Mouse (Mus musculus): ENCODE data around the gene Hoxa13. TPM values are rescaled to one million over a fixed set of nuclear protein-coding genes. Genes with fewer than 3 reads are reported as not detected.

Hoxa13 gene
- total RNA-seq, 2 experiments from 2014 or later: not detected

DNA sequence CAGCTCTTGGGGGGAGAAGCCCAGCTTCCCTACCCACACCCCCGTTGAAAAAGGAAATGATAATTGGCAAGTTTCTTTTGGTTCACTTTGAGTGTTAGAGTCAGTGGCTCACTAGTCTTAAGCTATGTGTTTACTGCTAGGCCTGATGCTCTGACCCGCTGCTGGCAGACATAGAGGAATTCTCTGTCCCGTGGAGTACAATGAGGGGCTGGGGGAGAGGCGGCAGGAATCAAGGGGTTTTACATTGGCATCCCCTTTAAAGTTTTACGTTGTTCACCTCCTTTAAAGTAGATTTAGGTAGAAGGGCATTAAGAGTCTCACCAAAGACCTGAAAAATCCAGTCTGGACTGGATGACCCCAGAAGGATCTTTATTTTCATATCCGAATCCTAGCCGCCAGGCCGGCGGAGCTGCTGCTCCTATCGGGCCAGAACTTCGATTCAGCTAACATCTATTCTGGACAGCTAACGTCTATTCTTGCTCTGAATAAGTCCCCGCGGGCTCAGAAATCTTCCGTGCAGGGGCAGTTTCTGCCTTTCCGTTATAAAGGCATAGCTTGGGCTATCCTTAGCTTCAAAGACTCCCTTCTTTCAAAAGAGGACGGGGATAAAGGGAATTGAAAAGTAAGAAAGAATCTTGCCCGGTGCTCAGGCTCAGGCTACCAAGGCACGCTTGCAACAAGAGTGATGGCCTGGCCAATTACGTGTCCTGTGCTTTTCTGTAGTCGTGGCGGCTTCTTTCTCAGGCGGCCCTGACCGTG is 8.5 kb downstream of the Hoxa13 start:
- no peak for ATAC-seq (replicated peaks; ENCODE audit: poor library complexity, severe bottlenecking)

DNA sequence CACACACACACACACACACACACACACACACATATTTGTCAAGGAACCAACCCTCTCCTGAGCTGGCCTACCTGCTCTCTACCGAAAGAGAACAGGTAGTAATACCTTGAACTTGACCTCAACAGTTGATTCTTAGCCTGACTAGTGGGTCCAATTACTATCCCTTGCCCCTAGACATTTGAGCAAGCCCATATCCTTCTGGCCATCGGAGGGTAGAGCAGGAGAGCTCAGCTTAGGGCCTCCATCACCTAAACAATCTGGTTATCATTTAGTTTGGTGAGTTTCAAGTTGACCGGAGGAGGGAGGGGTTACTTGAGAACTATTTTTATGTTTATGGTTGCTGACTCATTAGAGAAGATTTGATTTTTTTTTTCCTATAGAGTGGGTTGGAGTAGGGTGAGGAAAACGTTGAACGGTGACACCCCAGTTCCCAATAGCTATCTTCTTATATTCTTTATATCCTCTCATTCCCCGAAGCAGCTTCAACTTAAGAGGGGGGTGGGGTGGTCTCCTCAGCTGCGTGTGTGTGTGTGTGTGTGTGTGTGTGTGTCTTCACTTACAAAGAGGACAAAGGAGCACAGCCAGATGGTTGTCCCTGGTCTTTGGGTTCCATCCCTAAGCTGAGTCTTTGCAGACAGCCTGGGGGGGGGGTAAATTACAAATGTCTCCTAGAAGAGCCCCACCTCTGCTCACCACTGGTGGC is 9.4 kb downstream of the Hoxa13 start:
- ATAC-seq (replicated peaks; ENCODE audit: poor library complexity, severe bottlenecking): no peak

DNA sequence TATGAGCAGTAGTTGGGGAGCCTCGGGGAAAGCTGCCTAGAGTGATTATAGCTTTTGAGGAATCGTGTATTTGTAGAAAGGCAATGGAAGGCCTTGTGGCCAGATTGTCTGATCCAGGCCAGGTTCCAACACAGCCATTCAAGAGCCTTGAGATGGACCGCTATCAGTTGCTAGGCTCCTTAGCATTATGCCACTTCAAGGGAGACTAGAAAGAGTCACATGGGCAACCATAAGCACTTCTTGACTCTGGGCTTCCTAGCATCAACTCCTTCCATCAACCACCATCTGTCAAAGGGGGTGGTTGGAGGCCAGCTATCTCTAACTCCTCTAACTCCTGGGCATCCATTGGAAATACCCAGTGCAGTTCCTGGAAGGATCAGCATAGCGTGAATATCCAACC is 10.9 kb downstream of the Hoxa13 start:
- no peak for ATAC-seq (replicated peaks; ENCODE audit: poor library complexity, severe bottlenecking)

DNA sequence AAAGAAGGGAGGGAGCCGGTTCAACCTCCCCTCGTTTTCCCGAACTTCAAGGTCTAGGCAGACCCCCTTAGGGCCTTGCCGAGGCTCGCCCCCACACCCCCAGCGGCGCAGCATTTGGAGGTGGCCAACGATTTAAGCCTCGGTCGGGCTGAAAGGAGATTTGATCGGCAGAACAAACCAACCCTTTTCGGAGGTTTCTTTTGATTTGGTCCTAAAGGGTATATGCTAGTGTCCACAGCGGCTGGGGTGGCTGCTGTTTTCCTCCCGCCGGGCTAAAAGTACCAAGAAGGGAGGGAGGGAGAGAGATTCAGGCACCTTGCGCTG is 11.3 kb downstream of the Hoxa13 start:
- ATAC-seq (replicated peaks; ENCODE audit: poor library complexity, severe bottlenecking): no peak

DNA sequence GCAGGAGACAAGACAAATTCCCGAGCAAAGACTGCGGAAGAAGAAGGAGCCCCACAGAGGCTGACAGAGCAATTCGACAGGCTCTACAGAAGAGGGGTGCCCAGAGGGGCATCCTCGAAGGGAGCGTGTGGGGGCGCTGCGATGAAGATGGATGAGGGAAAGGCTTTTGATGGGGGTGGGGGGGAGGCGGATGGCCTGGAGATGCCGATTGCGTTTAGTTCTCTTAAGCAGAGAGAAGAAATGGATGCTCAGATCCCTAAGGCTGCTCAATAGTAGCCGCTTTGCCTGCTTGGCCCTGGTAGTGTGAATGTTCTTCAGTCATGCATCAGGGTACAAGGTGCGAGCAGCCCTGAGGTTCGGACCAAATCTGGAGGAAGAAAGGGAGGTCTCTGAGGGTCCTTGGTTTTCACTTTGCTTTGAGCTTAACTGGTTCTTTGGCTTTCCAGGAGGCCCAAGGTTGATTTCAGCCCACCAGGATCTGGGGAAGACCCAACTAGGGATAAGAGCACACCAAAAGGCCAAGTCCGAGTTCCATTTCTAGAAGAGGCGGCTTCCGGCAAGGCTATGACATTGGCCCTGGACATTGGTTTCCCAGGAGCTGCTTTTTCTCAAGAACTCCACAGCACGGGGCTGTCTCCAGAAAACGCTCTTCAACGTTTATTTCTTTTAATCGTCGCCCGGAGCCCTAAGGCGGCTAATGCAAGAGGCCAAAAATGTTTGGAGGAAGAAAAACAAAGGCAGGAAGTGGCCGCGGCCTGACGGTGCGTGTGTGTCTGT is 11.9 kb downstream of the Hoxa13 start:
- ATAC-seq (replicated peaks; ENCODE audit: poor library complexity, severe bottlenecking): no peak

DNA sequence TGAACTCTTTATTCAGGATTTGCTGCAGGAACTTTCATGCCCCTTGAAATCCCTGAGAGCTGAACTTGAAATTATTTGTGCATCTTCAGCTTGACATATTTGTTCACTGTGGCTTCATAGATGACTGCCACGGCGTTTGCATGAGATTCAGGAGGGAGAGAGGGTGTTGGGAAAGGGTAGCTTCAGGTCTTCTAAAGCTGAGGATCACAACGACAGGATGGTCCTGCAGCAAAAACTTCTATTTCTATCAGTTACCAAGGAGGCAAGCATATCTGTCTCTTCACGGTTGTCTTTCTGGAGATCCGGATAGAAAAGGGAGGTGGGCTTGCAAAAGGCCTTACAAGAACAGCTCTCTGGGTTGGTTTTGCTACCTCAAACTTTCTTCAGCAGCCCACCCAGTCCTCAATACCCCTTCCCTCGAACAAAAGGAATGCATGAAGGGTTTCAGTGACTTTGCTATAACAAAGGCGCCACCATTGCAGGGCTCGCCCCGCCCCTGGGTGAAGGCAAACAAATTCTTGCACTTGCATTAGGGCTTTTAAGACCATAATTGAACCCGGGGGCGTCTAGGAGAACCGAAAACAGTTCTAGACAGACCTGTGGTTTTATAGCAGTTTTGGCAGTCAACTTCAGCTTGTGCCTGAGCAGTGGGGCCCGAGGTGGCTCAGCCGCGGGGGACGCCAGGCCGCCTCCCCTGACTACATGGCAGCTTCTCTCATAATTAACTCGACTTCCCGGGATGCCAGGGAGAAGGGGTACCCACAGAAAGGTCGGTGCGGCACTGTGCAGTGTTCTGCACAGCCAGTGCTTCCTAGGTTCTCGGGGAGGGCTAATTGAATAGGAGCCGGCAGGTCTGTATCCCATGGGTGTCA is 12.7 kb downstream of the Hoxa13 start:
- no peak for ATAC-seq (replicated peaks; ENCODE audit: poor library complexity, severe bottlenecking)

DNA sequence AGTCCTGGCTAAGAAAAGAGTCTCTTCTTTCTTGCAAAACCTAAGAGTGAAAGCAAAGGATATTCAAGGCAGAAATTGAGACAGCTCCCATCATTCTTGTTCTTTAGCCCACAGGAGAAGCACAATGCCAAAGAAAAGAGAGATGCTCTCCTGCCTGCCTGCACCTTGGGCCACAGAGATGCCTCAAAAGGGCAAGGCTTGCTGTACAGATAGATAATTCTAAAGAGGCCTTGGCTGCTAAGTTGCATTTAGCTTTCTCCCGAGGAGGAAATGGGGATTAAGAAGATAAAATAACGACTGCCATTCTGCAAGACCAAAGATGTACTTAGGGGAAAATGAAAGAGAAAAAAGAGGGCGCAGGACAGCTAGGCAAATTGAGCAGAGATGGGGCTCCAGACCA is 13.8 kb downstream of the Hoxa13 start:
- no peak for ATAC-seq (replicated peaks; ENCODE audit: poor library complexity, severe bottlenecking)

DNA sequence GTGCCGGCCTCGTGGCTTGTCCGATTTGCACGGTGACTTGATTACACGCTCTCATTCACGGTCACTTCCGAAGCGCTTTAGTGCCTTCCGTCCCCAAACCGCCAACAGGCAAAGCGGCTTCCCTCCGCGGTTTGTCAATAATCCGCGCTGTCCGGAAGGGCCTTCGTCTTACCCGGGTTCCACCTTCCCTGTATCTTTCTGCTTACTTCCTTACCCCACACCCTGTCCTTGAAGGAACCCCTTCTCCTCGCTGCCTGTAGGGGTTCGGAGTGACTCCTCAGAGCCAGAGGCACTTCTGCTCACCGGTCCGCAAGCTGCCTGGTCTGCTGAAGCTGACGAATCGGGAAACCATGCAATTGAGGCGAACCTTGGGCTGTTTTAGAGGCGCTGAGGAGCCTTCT is 14.3 kb downstream of the Hoxa13 start:
- peak; percentile 76 for ATAC-seq (replicated peaks; ENCODE audit: poor library complexity, severe bottlenecking)

DNA sequence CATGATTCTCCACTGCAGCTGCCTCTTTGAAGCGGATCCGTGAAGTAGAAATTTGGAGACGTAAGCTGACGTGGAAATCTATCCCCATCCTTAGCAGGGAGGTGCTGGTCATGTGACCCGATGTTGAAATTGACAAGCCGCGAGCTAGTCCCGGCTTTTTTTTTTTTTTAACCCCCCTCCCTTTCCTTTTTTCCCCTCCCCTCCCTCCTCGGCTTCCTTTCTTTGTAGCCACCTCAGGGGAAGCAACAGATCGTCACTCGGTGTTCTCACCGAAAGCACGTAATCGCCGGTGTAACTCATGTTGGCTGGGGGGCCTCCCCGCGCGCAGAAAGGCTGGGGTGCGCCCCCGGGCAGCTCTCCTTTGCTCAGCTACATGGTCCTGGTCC is 14.9 kb downstream of the Hoxa13 start, which contains the start of gene Hoxa11:
Hoxa11 (minus strand) TSS at position 54 of the 386 bp plus-strand sequence.
- peak; percentile 15; the same call in 1 of the 2 replicates for ATAC-seq (replicated peaks; ENCODE audit: poor library complexity, severe bottlenecking)

DNA sequence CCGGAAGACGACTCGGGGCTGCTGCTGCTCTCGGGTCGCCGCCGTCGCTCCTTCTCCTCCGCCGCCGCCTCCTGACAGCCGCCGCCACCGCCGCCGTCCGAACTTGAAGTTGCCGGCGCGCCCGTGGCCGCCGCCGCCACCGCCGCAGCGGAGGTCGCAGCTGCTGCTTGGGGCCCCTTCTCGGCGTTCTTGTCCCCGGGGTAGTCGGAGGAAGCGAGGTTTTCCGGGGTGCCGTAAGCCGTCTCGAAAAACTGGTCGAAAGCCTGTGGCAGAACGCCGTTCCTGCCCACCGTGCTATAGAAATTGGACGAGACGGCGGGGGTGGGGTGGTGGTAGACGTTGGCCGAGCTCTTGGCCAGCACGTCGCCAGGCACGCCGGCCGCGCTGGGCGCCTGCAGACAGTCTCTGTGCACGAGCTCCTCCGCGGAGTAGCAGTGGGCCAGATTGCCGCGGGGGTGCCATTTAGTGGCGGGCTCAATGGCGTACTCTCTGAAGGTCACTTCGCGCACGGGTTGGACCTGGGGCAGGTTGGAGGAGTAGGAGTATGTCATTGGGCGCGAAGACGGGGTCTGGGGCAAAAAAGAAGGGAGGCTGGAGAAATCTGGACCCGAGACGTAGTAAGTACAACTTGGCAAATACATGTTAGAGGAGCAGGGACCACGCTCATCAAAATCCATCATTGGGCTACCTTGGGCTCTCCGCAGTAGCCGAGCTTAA is 15.5 kb downstream of the Hoxa13 start:
- ATAC-seq (replicated peaks; ENCODE audit: poor library complexity, severe bottlenecking): 0 out of 2 replicates have a peak, but pooled peaks have one; percentile 10

DNA sequence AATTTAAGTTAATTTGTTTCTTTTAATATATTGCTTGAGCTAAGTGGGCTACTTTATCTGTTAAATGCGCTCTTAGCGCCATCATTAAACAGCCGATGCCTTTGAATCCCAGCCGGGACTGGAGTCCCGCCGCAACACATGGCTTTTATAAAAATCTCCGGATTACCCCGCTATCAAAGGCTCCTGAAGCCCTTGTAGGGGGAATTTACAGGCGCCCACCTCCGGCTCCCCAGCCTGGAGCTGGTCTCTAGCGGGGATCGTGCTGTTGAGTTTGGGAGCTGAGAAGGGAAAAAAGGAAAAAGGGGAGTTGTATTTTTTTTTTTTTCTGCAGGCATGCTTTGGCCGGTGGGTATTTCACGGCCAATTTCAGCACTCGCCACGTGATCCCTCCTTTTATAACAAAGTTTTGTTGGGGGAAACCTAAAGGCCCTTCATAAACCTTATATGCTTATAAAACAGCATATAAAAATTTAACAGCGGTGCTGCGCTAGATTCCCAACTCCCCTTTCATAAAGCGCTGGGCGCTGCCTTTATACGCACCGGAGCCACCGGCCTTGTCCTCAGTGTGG is 16.1 kb downstream of the Hoxa13 start:
- no peak for ATAC-seq (replicated peaks; ENCODE audit: poor library complexity, severe bottlenecking)

DNA sequence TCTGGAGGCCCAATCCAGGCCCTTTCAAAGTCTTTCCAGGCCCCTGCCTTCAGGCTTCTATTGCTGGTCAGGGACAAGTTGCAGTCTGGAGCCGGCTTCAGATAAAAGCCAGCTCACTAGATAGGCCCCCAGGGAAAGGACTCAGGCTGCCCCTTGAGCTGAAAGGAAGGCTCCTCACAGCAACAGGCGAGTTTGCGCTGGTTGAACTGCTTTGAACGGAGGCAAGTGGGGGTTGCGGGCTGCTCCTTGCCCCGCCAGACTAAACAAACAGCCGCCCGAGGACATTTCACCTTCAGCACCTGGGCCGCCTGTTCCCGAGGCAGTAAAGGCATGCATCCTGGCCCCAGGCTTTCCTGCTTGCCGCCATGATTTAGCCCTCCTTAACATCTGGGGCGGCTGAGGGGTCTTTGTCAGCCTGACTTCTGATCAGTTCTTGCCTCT is 17.0 kb downstream of the Hoxa13 start:
- no peak for ATAC-seq (replicated peaks; ENCODE audit: poor library complexity, severe bottlenecking)

DNA sequence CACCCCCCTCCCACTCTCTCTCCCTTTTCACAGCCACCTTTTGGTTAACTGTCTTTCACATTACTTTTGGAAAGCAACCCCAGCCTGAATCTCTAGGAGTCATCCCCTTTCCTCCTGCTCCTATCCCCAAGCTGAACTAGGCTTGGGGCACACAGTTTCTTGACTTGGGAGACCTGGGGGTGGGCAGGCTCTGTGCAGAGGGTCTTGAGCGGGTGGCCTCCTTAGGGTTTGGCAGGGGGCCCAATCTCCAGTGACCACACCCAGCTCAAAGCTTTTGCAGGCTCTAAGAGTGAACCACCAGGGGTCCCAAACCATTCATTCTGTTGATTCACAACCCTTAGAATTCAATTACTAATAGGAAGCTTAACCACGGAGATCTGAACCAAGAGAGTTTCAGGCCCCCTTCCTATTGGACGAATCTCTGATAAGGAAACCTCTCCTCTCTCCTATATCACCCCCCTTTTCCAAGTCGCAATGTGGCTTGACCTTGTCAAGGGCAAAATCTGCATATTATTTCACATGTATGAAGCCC is 17.8 kb downstream of the Hoxa13 start:
- no peak for ATAC-seq (replicated peaks; ENCODE audit: poor library complexity, severe bottlenecking)

DNA sequence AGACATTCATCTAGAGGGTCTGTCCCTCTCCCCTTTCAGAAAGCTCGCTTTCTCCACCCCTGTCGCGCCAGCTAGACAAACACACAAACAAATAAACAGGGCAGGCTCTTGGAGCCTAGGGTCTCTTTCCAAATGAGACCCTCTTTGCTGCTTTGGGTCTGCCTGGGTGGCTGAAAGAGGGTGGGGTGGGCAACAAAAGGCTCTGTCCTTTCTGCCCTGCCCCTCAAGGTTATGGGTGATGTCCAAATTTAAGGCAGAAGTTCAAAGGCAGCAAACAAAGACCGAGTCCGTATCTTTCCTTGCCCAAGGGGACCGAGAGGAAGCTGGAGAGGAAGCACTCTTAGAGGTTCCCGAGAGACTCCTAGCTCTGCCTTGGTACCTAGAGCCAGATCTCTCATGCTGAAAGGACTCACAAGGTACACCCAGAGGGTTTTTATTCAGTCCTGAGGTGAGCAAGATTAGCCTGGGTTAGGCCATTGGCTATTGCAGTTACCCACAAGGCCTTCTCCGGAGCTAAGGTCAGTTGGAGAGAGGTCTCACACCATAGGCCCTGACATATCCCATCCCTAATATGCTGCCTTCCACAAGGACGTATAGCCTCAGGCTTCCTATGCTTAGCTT is 19.6 kb downstream of the Hoxa13 start:
- no peak for ATAC-seq (replicated peaks; ENCODE audit: poor library complexity, severe bottlenecking)

DNA sequence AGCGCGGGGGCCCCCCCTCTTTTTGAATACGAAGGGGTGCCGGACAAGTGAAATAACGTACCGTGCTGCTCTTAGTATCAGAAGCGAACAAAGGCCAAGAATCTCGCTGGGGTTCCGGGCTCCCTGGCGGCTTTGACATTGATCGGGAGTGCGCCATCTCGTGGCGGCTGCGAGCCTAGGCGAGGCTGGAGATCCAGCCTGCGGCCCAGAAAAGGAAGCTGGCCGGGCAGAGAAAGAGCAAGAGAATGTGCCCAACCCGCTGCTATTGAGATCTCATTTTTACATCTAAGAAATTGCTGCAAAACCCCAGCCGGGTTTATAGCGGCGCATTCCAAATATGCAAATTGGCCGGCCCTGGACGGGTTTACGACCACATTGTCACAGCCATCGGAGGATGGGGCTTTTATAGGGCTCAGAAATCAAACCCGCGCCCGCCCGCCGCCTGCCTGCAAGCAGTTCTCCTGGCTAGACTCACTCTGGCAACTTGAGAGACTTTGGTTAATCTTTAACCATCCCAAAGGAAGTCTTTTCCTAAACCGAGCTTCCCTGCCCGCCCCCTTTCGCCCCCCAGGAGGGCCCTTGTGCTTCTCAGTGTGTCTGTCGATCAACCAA is 20.2 kb downstream of the Hoxa13 start, which contains the start of gene Hoxa10:
Hoxa10 (minus strand) TSS at position 466 of the 612 bp plus-strand sequence.
- peak; percentile 83 for ATAC-seq (replicated peaks; ENCODE audit: poor library complexity, severe bottlenecking)

DNA sequence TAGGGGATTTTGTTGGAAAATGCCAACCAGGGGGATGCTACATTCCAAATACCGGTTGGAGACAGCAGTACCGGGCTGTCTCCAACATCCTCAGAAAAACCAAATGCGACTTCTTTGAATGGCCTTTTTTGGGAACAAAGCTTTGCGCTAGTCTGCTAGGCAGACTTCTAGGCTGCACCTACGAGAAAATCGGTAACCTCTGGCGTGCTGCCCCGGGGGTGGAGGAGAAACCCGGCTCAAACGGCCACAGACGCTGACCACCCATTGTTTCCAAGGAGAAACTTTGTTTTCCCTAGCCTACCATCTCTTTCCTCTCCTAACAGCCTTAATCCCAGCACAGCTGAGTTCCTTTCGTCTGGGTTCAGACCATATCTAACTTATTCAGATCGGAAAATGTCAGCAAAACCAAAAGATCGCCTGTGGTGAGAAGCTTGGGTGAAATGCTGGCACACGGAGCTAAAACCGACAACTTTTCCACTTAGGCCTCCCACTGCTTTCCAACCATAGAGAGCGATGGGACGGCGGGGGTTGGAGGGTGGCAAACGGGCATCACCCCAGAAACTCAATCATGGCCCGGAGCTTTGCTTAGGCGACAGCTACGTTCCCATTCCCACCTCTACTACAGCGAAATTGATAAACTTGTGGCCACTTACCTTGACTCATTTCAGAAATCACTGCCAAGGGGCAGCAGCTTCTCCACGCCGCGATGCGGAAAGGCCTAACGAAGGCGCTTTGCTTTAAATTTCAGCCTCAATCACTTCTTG is 20.9 kb downstream of the Hoxa13 start:
- ATAC-seq (replicated peaks; ENCODE audit: poor library complexity, severe bottlenecking): no peak

DNA sequence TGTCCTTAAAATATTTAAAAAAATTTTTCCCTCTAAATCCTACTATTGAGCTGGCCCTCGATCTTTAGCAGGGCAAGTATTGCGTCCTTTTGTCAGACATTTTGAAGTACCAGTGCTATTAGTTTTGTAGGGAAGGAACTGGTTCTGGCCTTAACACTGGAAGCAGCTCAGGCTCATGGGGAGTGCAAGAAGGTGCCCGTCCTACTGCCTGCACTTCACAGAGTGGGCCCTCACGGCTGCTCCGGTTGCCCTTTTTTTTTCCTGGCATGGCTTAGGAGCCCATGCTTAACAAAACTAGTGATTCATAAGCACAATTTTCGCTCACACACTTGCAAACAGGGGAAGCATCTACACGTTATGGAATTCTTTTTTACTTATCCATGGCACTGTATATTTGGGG is 21.7 kb downstream of the Hoxa13 start:
- no peak for ATAC-seq (replicated peaks; ENCODE audit: poor library complexity, severe bottlenecking)
